Mouse (Mus musculus): ENCODE results near the gene Arrdc4.

The Arrdc4 gene

GRCm38 (mm10) chr7:68709319-68709573, 39.8 kb downstream of the Arrdc4 start:
- peak; percentile 4 for DNase-seq (ENCODE audit: low read depth)

- no peak for DNase-seq (ENCODE audit: low read depth)
Measured at GRCm38 (mm10) chr7:68708563-68709318, 40.3 kb downstream of the Arrdc4 start.

GRCm38 (mm10) chr7:68705162-68705561, 43.9 kb downstream of the Arrdc4 start:
- no peak for DNase-seq (ENCODE audit: low read depth)

GRCm38 (mm10) chr7:68697313-68697712, 51.7 kb downstream of the Arrdc4 start:
- no peak for DNase-seq (ENCODE audit: low read depth)

GRCm38 (mm10) chr7:68696908-68697307, 52.1 kb downstream of the Arrdc4 start:
- no peak for DNase-seq (ENCODE audit: low read depth)

GRCm38 (mm10) chr7:68696446-68696845, 52.6 kb downstream of the Arrdc4 start:
- DNase-seq (ENCODE audit: low read depth) = no peak

DNA sequence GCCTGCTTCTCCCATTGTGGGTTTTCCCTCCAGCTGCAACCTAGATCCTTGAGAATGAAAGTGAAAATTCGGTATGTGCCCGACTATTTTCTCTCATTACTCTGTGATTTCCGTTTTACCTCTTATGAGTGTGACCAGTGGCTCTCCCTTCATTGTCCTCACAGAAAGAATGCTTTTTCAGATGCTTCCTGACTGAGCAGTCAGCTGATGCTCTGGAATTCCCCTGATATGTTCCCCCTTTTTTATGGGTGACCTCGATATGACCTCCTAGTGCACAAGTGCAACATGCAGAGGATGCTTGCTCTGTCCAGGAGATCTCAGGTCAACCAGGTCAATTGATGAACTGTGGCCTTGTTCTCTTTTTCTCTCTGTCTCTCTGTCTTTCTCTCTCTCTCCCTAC, 56.3 kb downstream of the Arrdc4 start:
- no peak for DNase-seq (ENCODE audit: low read depth)

GRCm38 (mm10) chr7:68691454-68691853, 57.6 kb downstream of the Arrdc4 start:
- DNase-seq (ENCODE audit: low read depth) = no peak

DNA sequence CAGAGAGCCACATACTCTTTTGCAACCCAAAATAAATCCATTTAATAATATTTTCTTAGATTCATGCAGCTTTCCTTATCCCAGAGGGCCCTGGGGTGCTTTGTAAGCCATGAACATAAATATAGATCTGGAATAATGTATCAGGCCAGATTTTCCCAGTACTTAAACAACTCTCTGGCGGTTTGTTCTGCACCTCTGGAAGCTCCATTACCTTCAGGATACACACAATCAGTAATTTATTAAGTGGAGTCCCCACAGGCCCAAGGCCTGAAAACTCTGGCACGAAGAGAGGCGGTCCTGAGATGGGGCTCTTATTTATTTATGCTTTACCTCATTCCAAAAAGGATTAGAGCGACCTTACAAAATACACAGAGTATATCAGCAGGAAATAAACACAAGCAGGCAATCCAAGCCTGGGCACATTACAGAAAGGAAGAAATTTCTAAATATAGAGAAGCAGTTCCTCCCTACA, 61.9 kb downstream of the Arrdc4 start:
- DNase-seq (ENCODE audit: low read depth) = no peak
